Mouse (Mus musculus) cerebellum, adult 9-11 months (tissue): ENCODE results near the gene Cemip2.

ENCODE experiments used
- DNase-seq: peaks from one replicate; pipeline ENCODE4 v3.0.0; 2022

The Cemip2 gene

GRCm38 (mm10) chr19:21778147-21778917 is at the start of gene Cemip2:
TSS of gene Cemip2 (plus strand) at chr19:21778342.
- peak; percentile 96 for DNase-seq

GRCm38 (mm10) chr19:21728342-21728741 is 49.8 kb upstream of the Cemip2 start:
- no peak for DNase-seq

GRCm38 (mm10) chr19:21731887-21732286 is 46.3 kb upstream of the Cemip2 start:
- DNase-seq: no peak

GRCm38 (mm10) chr19:21733176-21733575 is 45.0 kb upstream of the Cemip2 start:
- DNase-seq: no peak

GRCm38 (mm10) chr19:21734112-21734511 is 44.0 kb upstream of the Cemip2 start:
- DNase-seq: peak; percentile 58

GRCm38 (mm10) chr19:21737446-21737845 is 40.7 kb upstream of the Cemip2 start:
- no peak for DNase-seq

GRCm38 (mm10) chr19:21737881-21738590 is 40.1 kb upstream of the Cemip2 start:
- peak; percentile 80 for DNase-seq

- DNase-seq: no peak
Observed at GRCm38 (mm10) chr19:21738591-21739280, 39.4 kb upstream of the Cemip2 start.

GRCm38 (mm10) chr19:21742138-21742537 is 36.0 kb upstream of the Cemip2 start:
- DNase-seq: peak; percentile 99

- DNase-seq: peak; percentile 83
Observed at GRCm38 (mm10) chr19:21745586-21745985, 32.6 kb upstream of the Cemip2 start.

GRCm38 (mm10) chr19:21747356-21747755 is 30.8 kb upstream of the Cemip2 start:
- DNase-seq: peak; percentile 73

- no peak for DNase-seq
Observed at GRCm38 (mm10) chr19:21750154-21750553, 28.0 kb upstream of the Cemip2 start.

- no peak for DNase-seq
Observed at GRCm38 (mm10) chr19:21761676-21762075, 16.5 kb upstream of the Cemip2 start.

- DNase-seq: no peak
Observed at GRCm38 (mm10) chr19:21764013-21764412, 14.1 kb upstream of the Cemip2 start.

GRCm38 (mm10) chr19:21764738-21765137 is 13.4 kb upstream of the Cemip2 start:
- no peak for DNase-seq

- DNase-seq: no peak
Observed at GRCm38 (mm10) chr19:21767500-21768045, 10.6 kb upstream of the Cemip2 start.

GRCm38 (mm10) chr19:21769796-21770195 is 8.3 kb upstream of the Cemip2 start:
- no peak for DNase-seq

- no peak for DNase-seq
Observed at GRCm38 (mm10) chr19:21771586-21771985, 6.6 kb upstream of the Cemip2 start.

- DNase-seq: no peak
Observed at GRCm38 (mm10) chr19:21773621-21774020, 4.5 kb upstream of the Cemip2 start.

GRCm38 (mm10) chr19:21775629-21776028 is 2.5 kb upstream of the Cemip2 start:
- no peak for DNase-seq

GRCm38 (mm10) chr19:21776671-21777070 is 1.5 kb upstream of the Cemip2 start:
- peak; percentile 19 for DNase-seq

GRCm38 (mm10) chr19:21777171-21777731 is 891 bp upstream of the Cemip2 start:
- peak; percentile 71 for DNase-seq

GRCm38 (mm10) chr19:21779106-21779505 is 964 bp downstream of the Cemip2 start:
- DNase-seq: peak; percentile 68
